Mouse (Mus musculus): ENCODE results near the gene Ninj1.

Ninj1 gene

DNA sequence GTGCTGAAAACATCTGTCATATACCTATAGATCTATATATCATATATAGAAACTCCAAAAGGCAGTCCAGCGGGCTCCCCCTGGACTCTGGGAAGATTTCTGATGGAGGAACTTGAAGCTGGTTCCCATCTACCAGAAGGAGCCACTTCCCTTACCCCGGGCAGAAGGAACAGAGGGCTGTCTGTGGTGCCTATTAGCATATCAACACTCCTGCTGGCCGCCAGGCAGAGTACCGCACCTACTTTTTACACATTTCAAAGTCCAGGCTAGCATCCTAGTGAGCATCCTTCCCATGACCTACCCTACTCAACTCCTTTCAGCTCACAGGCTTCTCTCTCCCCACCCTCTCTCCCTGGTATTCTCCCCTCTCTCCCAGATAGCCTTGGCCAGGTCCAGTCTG, 38.3 kb downstream of the Ninj1 start:
- in situ Hi-C loops (cut with MboI, MseI): no loop called here

DNA sequence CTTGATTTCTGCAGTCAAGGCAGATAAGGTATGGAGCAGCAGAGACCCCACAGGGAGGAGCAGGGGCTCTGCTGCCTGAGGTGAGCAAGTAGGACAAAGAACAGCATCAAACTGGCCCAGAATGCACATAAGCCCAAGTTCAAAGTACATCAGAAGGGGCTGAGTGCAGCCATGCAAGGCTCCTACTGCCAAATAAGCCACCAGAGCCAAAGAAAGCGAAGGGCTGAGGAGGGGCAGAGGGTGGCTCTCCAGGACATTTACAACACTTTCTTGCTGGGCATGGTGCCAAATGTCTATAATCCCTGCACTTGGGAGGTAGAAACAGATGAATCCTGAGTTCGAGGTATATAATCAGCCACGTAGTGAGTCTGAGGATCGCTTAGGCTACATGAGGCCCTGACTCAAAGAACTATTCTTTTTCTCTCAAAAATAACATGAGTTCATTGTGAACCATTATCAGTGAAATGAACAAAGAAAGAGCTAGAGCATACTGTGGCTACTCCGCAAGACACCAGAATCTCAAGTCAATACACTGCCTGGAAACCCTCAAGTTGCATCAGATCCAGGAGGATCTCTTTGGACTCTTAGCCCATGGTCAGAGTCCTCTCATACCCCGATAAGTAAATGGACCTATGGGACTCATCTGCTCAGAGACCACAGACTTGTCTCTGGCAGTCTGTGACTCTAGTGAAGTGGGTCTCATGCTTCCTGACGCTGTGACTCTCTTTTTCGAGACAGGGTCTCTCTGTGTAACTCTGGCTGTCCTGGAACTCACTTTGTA, 46.7 kb downstream of the Ninj1 start:
- in situ Hi-C loops (cut with MboI, MseI): no loop called here

DNA sequence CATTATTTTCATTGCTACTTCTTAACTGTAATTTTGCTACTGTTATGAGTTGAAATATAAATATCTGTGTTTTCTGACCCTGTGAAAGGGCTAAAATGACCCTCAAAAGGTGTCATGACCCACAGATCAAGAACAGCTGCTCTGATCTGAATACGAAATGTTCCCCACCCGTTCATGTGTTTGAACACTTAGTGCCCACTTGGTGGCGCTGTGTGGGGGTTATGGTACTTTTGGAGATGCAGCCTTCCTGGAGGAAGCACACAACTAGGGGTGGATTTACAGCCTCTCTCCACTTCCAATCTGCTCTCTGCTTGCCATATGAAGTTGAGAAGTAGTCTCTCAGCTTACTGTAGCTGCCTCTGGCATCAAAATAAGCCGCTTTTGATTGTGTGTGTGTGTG, 47.4 kb downstream of the Ninj1 start:
- in situ Hi-C loops (cut with MboI, MseI): no loop called here

DNA sequence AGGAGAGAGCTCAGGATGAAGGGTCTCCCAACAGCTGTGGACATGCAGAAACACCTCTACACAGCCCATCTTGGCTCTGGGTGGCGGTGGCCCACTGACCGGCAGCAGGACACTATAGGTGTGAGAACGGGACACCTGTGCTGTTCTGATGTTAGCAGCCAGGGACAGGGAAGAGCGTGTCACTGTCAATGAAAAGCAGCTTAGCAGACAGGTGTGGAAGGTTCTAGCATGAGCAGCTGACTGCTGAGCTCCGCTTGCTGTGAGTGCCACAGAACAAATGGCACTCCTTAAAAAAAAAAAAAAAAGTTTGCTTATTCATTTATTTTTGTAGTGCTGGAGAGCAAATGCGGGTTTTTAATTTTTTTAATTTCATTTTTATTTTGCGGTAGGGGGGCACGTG, 50.3 kb downstream of the Ninj1 start:
- in situ Hi-C loops (cut with MboI, MseI): no loop called here

DNA sequence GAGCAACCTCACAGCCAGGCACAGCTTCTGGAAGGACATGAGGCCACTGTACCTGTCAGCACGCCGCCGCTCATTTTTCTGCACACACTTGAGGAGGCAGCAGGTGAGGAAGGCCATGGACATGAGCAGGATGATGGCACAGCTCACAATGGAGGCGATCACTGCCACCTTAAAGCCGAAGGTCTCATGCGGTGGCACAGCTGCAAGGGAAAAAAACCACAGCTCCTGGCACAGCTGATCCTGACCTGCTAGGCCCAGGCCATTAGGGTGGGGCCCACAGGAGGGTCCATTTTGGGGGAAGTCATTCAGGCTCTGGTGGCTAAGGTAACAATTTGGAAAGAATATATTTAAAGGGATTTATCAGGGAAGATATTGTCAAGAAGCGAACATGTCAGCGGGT, 51.5 kb downstream of the Ninj1 start:
- in situ Hi-C loops (cut with MboI, MseI): no loop called here

DNA sequence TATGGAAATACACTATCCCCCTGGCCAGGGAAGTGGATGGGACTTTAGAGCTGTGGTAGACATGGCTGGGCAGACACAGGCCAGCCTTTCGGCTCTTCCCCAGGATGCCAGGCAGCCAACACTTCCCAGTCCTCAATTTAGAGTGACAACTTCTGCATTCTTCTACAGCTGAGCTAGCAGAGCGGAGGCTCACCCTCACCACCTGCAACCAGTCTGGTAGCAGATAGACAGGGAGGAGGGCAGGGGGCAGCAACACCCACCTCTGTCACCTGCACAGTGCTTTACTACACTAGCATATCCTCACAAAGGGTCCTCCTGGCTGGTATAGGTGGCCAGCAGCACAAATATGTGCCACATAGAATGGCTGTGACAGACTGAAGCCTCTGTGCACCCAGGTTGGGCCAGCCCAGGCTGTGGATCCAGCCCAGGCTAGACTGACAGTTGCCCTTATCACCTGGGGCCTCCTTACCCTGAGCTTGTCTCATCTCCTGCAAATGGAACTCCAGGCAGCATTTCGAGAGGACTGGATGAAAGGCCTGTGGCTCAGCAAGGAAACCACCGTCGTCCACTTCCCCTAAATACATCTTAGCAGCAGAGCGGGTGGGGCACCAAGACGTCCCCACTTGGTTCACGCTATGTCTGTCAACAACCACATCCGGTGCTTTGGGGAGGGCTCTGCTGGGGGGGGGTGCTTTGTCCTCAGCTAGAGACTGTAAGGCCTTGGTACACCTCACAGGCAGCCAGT, 55.2 kb downstream of the Ninj1 start:
- in situ Hi-C loops (cut with MboI, MseI): no loop called here

DNA sequence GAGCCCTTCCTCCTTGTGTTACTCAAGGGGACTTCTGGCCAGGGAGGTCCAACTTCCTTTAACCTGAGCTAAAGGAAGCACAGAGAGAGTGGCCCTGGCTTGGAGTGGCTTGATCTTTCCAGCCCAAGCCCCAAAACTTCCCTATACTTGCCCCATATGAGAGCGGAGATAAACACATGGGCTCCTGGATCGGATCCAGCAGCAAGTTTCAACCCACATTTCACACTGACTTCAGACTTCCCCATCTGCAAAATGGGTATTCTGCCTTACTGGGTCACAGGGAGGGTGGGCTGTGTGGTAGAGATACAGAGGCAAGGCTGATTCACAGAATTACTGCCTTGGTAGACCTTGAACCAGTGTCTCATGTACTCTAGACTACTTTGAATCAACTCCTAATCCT, 56.2 kb downstream of the Ninj1 start:
- in situ Hi-C loops (cut with MboI, MseI): no loop called here

DNA sequence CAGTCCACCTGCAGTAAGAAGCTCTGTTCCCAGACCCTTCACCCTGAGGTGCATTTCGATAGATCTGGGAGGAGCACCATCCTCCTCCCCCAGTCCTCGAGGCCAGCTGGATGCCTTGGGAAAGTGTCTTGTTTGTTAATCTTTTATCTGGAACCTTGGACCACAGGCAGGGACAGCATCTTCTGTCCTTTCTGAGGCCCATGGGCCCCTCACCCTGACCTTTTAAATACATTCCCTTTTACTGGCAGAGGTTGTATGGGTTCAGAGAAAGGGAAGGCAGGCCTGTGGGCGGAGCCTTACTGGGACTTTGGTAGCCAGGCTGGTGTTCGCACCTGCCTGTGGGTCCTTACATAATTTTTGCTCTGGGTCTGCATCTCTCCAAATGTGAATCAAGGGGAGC, 58.0 kb downstream of the Ninj1 start:
- in situ Hi-C loops (cut with MboI, MseI): no loop called here
